ENCODE assay signal across 7 mouse cellular contexts in genomic region chr10:67548261-67548854, GRCm38 (mm10). TPM values are rescaled to one million over a fixed set of nuclear protein-coding genes. Genes with fewer than 3 reads are reported as not detected.
DNase-seq lines count a peak whose midpoint lies in the region; ATAC-seq lines count a peak whose summit lies in the region.

No protein-coding gene starts in this region.

- peak overlapping the region; percentile 93 for H3K27ac ChIP-seq in heart, embryonic 16.5 days (ENCODE audit: low read length)

- peaks cover 3% of the 10 kb centered on the region; the same call in 1 of the 2 replicates for H3K36me3 ChIP-seq in heart, embryonic 16.5 days (ENCODE audit: control insufficient read depth, insufficient read depth)
- peaks cover 28% of the 10 kb centered on the region for H3K36me3 ChIP-seq in megakaryocyte, embryonic 14.5 days (replicated peaks; ENCODE audit: low read length)

- H3K9ac ChIP-seq in heart, embryonic 16.5 days (ENCODE audit: low read length) = peak overlapping the region; percentile 93

- H3K4me3 ChIP-seq in heart, embryonic 16.5 days (ENCODE audit: low read length) = peak overlapping the region; percentile 95
- H3K4me3 ChIP-seq in megakaryocyte, embryonic 14.5 days (replicated peaks) = peak overlapping the region; percentile 100

- peak; percentile 61 for ATAC-seq in CD4-positive, CD25-positive, alpha-beta regulatory T cell, adult 4 months
- peak; percentile 71 for ATAC-seq in heart, embryonic 16.5 days (replicated peaks; ENCODE audit: extremely low read depth, insufficient read depth, low FRiP score)

- H3K4me1 ChIP-seq in heart, embryonic 16.5 days (ENCODE audit: control insufficient read depth, insufficient read depth, low read length) = peaks cover 15% of the 10 kb centered on the region
- H3K4me1 ChIP-seq in megakaryocyte, embryonic 14.5 days = peaks cover 38% of the 10 kb centered on the region

- H3K9me3 ChIP-seq in heart, embryonic 16.5 days (replicated peaks; ENCODE audit: control insufficient read depth, low read length) = no peaks in the 10 kb centered on the region
- no peaks in the 10 kb centered on the region for H3K9me3 ChIP-seq in megakaryocyte, embryonic 14.5 days

- under 1% methylated on average over 66 of the region's 73 CpGs for WGBS in heart, embryonic 16.5 days

- peak overlapping the region; percentile 96 for H3K4me2 ChIP-seq in heart, embryonic 16.5 days (ENCODE audit: low read depth, low read length)

- DNase-seq in 416B (ENCODE audit: low read depth) = peak; percentile 42
- DNase-seq in embryo, embryonic 10.5 days (ENCODE audit: low spot score) = peak; percentile 58
- DNase-seq in layer of hippocampus, postnatal 14 days (ENCODE audit: low spot score in 2 of 2) = peak; percentile 16 to 80
- peak; percentile 44 to 50 for DNase-seq in spleen, postnatal 36 days (ENCODE audit: low spot score in 2 of 2)

- H3K27me3 ChIP-seq in heart, embryonic 16.5 days (ENCODE audit: control insufficient read depth, insufficient read depth, low read length) = no peaks in the 10 kb centered on the region
- no peaks in the 10 kb centered on the region for H3K27me3 ChIP-seq in megakaryocyte, embryonic 14.5 days (replicated peaks)

RNA-seq across cellular contexts. Expression of gene Ado, which starts 0.4 kb away (rescaled TPM):
- 10 to 100 TPM; 46.6 to 51.0 TPM for polyA plus RNA-seq in CD4-positive, CD25-positive, alpha-beta regulatory T cell, adult 4 months (2017; shearing (Covaris generic))
- polyA plus RNA-seq in heart, embryonic 16.5 days (2015; fragmentation: Nextera tagmentation; extraction: Ambion mirVana) = 43.9 and 46.0 TPM in 2 replicates
- total RNA-seq in layer of hippocampus, postnatal 14 days (2021) = 10 to 100 TPM; 38.0 to 40.9 TPM
- polyA plus RNA-seq in megakaryocyte, embryonic 14.5 days (2012; ENCODE audit: insufficient read depth, low replicate concordance) = 9.0 and 19.8 TPM in 2 replicates

RNA-seq across cellular contexts. Expression of gene Egr2, which starts 13.1 kb away (rescaled TPM):
- polyA plus RNA-seq in CD4-positive, CD25-positive, alpha-beta regulatory T cell, adult 4 months (2017; shearing (Covaris generic)) = 10 to 100 TPM; 49.2 to 69.1 TPM
- 0.75 and 1.2 TPM in 2 replicates for polyA plus RNA-seq in heart, embryonic 16.5 days (2015; fragmentation: Nextera tagmentation; extraction: Ambion mirVana)
- total RNA-seq in layer of hippocampus, postnatal 14 days (2021) = 1 to 10 TPM; 2.0 to 2.7 TPM
- polyA plus RNA-seq in megakaryocyte, embryonic 14.5 days (2012; ENCODE audit: insufficient read depth, low replicate concordance) = 0.55 and 3.9 TPM in 2 replicates

Comparison
In these comparisons a context has a peak if more than half of its experiments do, and no peak if none do; other contexts are left out.
1. Peak in every context shown above with its lines: DNase-seq, ATAC-seq, H3K4me3 ChIP-seq and H3K27ac ChIP-seq.
2. RNA of gene Egr2, which starts 13.1 kb away (polyA plus RNA-seq): 49.2 to 69.1 TPM in CD4-positive, CD25-positive, alpha-beta regulatory T cell, adult 4 months; 0.55 to 3.9 TPM in megakaryocyte, embryonic 14.5 days and 0.75 to 1.2 TPM in heart, embryonic 16.5 days; every median in the first group is over 10 times any median in the second.